Mouse (Mus musculus) retina, postnatal 1 day (tissue): ENCODE results near the gene Sub1.
A peak's percentile ranks its signal among the peaks of the same experiment; 100 is the strongest.

Source experiments
- DNase-seq: peaks from one replicate; pipeline ENCODE4 v3.0.0-alpha.2; 2012

Sub1 gene

DNA sequence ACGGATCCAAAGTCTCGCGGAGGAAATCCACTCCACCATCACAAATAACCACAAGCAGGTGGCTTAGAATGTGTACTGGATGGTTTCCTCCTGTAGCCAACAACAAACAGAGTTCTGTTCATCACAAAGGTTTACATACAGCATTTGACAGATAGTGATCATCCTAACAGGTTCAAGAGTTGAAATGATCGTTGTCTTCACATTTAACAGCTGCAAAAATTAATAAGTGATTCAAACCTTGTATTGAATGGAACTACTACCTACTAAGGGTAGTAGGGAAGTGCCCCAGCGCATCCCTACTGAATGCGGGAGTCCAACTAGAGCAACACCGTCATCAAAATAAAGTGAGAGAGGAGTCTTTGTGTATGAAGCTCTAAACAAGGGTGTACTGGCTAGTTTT is at the start of gene Sub1:
Gene Sub1 (minus strand): TSS at position 101 of the 400 bp plus-strand sequence.
- DNase-seq = no peak

DNA sequence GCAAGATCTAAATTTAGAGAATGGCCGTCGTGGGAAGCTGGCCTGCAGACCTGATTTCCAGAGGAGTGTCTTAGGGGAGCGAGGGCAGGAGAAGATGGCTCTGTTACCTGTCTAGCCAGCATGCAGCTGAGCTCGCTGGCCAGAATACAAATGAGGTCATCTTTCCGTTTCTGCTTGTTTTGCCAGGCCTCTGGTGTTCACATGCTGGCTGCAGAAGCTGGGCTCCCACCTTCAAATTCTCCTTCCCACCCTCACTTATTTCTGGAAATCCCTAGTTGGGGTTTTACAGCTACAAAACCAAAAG is 43.6 kb upstream of the Sub1 start:
- no peak for DNase-seq

DNA sequence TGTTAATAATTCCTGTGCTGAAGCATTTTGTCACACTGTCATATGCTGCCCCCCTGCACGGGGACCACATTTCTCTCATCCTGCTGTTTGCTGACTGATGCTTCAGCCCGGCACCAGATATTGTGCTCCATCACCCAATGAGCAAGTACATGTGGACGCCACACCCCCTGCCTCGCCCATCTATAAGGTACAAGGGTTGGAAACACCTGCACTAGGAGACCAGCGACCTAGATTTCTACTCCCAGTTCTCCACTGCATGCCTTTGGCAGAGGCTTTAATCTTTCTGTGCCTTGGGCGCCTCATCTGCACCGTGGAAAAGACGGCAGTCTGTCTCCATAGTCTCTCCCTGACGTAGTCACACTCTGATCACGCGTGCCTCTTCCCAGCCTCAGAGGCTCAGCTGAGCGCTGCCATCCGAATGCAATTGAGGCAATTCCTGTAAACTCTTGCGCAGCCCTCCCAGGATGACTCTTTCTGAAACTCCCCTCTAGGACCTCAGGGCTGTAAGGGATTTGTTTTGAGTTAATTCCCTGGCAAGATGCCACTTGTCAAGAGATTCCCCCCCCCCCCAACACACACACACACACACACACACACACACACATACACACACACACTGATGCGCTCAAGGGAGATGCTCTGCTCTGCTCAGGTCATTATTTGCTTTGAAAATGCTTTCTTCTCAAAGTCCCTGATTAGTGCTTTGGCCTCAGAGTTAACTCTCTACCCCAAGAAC is 43.1 kb upstream of the Sub1 start:
- peak; percentile 40 for DNase-seq

DNA sequence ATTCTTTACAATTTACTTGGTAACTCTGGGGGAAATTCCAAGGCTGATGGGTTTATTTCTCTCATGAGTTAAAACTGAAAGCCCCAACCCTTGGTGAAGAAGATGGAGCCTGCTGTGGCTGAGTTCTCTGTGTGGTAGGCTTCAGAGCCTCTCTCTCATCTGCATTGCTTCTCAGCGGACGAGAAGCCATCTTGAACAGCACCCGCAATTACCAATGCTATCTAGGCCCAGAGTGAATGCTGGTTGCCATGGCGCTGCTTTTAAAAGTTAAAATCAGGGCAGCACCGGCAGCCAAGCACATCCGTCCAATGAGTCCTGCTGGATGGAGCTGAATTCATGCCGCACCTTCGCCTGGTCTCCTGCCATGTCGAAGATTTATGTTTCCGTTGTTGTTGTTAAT is 42.5 kb upstream of the Sub1 start:
- DNase-seq = no peak

DNA sequence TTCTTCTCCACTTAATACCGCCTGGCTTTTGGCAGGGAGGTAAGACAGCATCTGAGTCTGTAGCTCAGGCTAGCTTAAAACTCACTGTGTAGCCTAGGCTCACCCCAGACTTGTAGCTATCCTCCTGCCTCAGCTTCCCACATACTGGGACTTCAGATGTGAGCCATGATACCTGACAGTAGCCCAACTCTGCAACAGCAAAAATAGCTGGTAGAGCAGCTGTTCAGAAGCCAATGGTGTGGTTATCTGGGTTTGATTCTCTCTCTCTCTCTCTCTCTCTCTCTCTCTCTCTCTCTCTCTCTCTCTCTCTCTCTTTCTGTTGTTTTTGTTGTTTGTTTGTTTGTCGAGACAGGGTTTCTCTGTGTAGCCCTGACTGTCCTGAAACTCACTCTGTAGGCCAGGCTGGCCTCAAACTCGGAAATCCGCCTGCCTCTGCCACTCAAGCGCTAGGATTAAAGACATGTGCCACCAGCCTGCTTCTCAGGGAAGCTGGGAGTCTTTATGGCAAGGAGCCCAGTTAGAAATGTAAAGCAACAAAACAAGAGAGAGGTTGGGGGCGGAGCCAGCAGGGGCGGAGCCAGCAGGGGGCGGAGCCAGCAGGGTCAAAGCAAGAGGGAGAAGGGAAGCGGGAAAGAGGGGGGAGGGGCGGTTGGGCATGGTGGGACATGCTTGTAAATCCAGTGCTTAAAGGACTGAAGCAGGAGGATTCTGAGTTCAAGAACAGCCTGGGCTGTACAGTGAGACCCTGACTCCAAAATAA is 41.3 kb upstream of the Sub1 start:
- DNase-seq = peak; percentile 46

DNA sequence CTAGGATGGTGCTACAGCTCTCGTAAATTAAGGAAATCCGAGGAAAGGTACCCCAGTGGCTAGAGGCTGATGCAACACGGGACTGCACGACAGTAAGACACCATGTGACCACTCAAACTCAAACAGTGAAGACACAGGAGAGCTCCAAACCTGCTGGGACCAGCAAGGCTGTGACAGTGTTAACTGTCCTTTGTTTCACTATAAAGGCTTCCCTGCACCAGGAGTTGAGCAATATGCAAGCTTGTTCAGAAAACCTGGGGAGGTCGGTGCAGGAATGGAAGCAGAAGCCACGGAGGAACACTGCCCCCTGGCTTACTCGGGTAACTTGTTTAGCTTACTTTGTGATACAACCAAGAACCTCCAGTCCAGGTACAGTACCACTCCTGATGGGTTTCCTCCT is 40.4 kb upstream of the Sub1 start:
- DNase-seq = no peak

DNA sequence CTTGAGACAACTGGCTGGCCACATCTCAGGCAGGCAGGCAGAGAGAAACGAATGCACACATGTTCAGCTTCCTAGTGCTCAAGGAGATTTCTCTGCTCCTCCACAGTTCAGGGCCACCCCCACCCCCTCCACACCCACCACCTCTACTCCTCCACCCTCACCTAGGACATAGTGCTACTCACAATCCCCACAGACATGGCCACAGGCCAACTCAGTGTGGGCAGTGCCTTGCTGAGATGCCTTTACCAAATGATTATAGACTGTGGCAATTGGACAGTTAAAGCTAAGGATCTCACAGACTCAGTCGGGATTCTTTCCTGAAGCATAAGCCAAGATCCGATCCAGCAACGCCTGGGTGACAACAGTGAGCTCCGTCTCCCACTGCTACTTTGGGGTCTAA is 39.9 kb upstream of the Sub1 start:
- DNase-seq = no peak

DNA sequence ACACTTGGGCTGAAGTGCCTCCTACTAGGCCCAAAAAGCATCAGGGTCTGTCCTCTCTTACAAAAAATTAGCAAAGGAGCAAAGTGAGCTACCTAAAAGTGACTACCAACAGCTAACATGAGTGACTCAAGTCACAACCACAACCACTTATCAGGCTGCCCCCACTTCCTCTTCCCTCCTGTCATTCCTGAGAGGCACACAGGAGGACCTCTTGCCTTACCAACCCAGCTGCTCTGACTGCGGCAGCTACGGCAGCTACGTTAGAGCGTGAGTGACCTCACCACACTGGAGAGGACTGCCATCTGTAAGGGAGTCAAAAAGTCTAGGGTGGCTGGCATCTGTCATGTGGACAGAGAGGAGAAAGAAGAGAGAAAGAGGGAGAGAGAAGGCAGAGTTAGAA is 37.5 kb upstream of the Sub1 start:
- DNase-seq = no peak

DNA sequence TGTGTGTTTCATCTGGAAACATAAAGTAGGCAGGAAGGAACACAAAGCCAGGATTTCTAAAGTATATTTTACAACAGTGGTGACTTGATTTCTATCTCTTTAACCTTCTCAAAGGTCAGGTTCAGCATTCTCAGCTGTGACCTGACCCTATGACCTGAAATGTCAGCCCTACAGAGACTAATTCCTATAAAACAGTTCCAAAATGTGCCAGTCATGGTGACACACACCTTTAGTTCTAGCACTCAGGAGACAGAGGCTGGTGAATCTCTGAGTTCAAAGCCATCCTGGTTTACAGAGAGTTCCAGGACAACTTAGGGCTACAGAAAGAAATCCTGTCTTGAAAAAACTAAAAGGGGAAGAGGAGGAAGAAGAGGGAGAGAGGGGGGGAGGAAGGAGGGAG is 36.4 kb upstream of the Sub1 start:
- DNase-seq = no peak

DNA sequence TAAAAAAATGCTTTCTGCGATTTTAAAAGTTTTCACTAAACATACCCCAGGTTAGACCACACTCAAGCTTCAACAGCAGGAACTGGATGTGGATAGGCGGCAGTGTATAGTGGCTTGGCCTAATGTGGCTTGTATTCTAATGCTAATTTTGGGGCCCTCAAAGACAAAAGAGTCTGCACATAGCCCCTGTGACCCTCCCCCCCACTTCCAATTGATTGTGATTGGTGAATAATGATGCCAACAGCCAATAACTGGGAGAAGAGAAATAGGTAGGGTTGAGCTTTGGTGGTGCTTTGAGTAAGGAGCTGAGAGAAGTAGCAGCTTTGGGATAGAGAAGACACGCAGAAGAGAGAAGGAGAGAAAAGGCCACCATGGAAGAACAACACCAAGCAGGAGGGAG is 35.7 kb upstream of the Sub1 start:
- DNase-seq = no peak

DNA sequence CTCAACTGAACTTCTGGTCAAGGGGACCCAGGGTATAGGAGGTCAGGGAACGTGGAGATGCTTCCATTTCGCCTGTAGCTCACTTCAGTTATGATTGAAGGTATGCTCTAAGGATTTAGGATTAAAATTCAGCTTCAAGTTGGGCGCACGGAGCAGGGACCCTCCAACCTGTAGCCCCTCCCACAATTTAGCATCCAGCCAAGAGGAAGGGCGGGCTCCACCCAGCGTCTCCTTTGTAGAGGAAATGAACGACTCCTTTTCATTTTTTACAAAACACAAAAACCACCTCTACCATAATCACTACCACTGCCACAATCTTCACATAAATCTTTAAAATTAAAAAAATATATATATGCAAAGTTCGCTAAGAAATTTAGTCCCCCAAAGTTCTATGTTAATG is 35.1 kb upstream of the Sub1 start:
- no peak for DNase-seq

DNA sequence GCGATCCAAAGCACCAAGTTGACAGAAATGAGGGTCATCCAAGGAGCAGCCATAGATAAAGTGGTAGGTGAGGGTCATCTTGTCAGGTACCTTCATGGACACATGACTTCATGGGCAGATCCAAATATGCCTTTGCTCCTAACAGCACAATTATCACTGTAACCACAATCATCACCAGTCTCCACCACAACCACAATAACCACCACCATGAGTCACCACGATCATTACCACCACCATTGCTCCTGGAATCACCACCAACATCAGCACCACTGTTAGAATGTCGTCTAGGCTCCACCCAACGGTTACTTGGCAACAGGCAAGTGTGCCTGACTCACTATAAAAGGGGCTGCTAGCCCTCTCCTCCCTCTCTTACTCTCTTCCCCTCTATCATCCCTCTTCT is 33.4 kb upstream of the Sub1 start:
- no peak for DNase-seq

DNA sequence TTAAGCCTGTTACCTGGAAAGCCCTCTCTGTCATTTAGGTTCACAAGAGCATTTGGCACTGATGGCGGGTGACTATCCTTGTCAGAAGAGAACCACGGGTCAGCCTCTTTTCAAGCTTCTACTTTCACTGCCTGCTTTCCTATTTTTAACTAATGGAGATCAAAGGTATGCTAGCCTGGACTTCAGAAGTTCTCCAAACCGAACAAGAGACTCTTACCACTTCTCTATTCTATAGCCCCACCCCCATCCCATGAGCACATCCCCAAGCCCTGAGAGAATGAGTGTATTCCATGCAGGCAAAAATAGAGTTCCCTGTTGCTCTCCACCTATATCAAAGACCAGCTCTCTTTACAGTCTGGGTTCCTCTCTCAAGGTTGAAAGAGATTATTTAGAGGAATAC is 31.0 kb upstream of the Sub1 start:
- DNase-seq = no peak

DNA sequence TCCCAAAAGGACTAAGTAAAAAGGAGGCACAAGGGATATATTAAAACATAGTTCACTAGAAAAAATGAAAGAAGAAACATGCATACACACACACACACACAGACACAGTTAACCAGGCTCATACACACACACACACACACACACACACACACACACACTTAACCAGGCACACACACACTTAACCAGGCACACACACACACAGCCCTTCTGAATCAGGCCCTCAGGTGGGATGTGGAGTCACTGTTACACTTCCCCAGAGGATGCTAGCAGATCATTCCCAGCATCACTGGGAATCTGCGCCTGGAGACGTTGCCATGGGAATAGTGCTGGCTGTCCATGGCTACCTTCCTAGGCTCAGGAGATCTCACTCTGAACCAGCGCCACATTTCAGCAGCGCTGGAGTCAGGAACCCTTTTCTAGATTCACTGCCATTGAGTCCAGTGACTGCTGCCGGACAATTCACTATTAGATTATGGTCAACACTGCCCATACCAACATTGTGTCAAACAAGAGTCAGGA is 30.2 kb upstream of the Sub1 start:
- no peak for DNase-seq

DNA sequence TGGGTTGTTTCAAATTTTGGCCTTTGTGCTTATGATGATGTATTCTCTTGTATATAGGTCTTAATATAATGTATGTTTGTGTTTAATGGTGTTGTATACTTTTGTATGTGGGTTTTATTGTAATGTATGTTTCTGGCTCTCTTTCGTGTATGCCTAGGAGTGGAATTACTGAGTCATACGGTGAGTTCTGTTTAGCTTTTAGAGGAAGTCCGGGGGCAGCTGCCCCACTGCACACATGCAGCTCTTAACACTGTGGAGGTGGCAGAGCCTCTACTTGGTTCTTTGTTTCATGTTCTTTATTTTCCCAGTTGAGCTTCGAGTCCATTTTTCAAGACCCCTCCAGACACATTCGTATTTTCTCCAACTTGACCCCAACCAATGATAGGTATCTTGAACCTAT is 29.2 kb upstream of the Sub1 start:
- no peak for DNase-seq

DNA sequence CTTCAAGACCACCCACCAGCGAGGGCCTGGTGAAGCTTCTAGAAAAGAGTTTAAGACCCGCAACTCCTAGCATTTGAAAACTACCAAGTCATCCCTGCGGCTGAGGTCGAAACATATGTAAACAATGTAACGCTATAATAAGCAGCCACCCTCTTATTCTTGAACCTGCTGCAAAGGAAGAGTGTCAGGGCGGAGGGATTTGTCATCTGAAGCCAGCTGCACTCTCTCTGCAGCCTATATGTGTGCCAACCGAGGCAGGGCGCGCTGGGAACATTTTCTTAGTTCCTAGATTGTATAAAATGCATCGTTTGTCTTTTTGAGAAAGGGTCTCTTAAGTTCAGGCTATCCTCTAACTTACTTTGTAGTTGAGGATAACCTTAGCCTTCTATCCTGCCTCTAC is 28.6 kb upstream of the Sub1 start:
- DNase-seq = no peak

DNA sequence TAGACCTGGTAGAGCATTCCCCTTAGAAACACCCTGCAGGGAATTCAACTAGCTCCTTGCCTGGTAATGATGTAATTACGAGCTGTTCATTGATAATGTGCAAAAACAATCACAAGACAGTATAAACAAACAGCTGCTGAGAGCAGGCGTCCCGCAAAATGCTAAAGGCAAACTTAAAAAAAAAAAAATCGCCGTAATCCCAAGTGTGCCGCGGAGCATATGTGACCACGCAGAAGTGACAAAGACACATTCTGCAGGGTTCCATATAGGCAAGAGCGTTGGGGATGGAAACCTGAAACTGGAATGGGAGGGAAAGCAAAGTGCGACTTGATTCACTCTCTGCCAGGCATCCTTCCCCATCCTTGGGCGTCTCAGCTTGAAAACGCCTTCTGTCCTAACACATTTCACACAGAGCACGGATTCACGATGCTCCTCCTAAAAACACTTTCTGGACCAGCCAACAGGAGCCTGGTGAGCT is 28.0 kb upstream of the Sub1 start:
- no peak for DNase-seq

DNA sequence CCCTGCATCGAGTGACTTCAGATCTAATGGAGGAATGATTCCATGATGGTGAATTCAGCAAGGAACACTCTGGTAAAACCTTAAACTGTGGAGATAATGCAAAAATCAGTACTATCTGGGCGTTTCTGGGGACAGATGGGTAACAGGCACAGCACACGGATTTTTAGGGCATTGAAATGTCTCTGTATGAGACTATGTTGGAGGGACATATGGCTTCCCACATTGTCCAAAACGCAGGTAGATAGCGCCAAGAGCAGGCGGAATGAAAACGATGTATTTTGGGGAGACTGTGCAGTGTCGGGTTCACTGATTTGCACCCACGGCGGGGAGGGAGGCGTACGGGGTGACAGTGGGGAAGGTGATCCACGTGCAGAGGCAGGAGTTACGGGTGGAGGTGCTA is 22.7 kb upstream of the Sub1 start:
- no peak for DNase-seq

DNA sequence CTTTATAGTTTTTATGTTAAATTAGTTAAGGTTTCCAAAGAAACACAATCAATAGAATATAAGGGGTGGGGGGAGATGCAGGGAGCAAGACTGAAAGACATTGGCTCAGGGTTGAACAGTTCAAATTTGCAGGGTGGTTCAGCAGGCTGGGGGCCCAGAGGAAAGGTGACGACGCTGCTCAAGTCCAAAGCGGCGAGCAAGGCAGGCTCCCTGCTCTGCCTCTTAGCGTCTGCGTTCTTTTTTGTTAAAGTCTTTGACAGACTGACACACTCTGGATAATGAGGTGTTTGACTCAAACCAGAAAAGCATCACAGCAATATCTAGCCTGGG is 21.6 kb upstream of the Sub1 start:
- DNase-seq = no peak

DNA sequence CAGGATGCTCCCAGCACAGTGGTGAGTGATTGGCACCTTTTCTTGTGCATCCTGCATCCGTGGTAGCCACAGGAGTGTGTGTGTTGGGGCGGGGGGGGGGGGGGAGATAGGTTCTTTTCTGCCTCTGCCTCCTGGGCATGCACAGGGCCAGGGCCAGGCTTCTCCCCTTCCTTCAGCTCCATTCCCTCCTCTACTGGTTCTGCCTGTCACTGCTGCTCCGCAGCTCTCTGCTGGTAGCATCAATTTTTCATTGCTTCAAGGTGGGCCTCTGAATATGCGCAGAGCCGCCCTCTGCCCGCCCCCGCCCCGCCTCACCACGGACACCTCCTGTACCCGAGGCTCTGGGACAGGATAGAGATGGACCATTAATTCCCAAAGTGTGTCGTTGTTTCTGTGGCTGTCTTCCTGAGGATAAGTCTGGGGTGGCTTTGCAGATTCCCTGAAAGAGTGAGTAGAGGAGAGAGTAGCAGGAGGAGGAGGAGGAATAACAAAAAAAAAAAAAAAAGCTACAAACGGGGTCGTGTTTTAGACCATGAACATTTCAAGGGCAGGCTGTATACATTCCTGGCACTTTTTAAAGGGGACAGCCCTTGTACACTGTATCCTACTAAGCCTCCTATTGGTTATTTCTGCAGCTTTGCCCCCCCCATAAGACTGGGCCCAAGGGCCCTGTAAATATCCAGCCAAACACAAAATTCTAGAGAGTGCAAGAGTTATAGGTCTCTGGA is 21.1 kb upstream of the Sub1 start:
- DNase-seq = no peak

DNA sequence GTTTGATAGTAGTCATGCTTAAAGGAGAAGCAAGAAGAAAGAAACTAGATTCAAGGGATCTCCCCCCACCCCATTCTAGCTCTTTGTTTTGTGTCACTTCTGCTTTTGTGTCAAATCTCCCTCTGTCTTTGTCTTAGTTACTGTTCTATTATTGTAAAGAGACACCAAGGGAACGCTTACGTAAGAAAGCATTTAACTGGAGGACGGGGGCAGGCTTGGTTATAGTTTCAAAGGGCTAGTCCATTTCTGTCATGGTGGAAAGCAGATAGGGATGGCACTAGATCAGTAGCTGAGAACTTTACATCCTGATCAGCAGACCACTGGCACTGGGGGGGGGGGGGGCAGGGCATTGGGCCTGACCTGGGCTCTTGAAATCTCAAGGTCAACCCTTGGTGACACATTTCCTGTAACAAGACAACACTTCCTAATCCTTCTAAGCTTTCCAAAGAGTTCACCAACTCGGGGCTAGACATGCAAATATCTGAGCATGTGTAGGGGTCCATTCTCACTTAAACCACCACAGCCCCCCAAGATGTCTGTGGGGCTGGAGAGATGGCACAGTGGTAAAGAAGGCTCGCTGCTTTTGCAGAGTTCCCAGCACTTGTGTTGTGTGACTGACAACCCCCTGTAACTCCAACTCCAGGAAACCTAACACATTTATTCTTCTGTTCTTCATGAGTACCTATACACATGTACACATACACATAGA is 17.6 kb upstream of the Sub1 start:
- DNase-seq = no peak

DNA sequence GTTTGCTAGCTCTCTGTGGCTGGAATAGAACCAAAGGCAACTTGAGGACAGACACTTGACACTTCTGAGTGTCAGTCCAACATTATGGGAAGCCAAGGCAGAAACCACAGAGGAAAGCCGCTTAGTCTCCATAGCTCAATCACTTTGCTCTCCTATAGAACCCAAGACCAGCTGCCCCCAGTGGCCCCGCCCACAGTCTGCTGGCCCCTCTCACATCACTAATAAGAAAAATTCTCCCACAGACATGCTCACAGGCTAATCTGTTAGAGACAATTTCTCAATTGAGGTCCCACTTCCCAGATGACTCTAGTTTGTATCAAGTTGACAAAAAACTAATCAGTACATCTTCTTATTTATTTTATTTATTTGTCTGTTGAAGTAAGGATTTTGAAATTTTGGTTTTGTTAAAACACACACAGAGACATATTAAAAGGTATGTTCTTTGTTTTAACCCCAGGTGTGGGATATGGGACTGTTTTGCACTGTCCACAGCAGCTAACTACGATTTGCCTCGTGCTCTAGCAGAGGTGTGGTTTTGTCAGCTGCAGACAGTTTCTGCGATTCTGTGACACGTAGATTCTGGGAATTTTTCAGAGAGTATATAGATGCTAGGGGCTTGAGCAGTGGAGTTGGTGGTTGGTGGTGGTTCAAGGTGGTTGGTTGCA is 16.9 kb upstream of the Sub1 start:
- DNase-seq = no peak

DNA sequence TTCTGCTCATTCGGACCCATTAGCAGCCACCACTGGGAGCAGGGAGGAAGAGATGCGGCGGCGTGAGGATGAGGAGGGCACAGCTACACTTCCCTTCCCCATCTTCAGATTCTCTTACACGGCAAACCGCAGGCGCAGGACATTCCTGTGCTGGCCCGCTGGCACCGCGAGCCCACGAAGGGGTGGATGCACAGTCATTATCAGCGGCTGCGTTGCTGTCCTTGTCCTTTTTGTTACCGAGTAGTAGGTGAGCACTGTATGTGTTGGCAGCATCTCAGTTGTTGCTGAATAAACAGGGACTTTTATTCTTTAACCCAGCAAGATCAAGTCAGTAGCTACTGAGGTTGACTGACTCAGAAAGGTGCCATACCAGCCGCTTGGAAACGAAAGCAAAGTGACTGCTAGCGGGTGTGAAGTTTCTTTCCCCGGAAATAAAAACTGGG is 13.8 kb upstream of the Sub1 start:
- no peak for DNase-seq
